Comparison of ENCODE assay signal across 19 mouse cellular contexts in genomic region chrX:20861453-20862104, GRCm38 (mm10). TPM values are rescaled to one million over a fixed set of nuclear protein-coding genes. Genes with fewer than 3 reads are reported as not detected.
A peak's percentile ranks its signal among the peaks of the same experiment; 100 is the strongest.
DNase-seq lines count a peak whose midpoint lies in the region; ATAC-seq and TF ChIP-seq lines count a peak whose summit lies in the region.
"Had no signal": no experiment of that assay in that cellular context is flagged by ENCODE, and none has a peak within 500 bp of the region (broad histone marks: within the 10 kb centered on the region; RNA-seq: fewer than 3 reads in every experiment).

No protein-coding gene starts in this region.

- no peak for TF ChIP-seq POLR2A in ES-Bruce4 (IDR thresholded peaks at IDR 0.05; ENCODE audit: insufficient read depth, low read length)

- H3K9ac ChIP-seq in heart, embryonic 11.5 days (ENCODE audit: low read depth, low read length), result no peak overlapping the region
- no peak overlapping the region for H3K9ac ChIP-seq in kidney, postnatal 0 days (ENCODE audit: low read depth, low read length)
- H3K9ac ChIP-seq in ES-Bruce4 (ENCODE audit: low read depth, poor library complexity, severe bottlenecking), result no peak overlapping the region
- no peak overlapping the region for H3K9ac ChIP-seq in embryonic facial prominence, embryonic 14.5 days (ENCODE audit: low read depth, low read length)
- H3K9ac ChIP-seq: forebrain, embryonic 13.5 days; limb, embryonic 13.5 days; stomach, embryonic 15.5 days had no signal

- no peaks in the 10 kb centered on the region for H3K27me3 ChIP-seq in heart, embryonic 11.5 days (ENCODE audit: control insufficient read depth, insufficient read depth, low read length)
- no peaks in the 10 kb centered on the region for H3K27me3 ChIP-seq in kidney, postnatal 0 days (ENCODE audit: insufficient read depth, low read length)
- no peaks in the 10 kb centered on the region for H3K27me3 ChIP-seq in ES-Bruce4 (ENCODE audit: control insufficient read depth, insufficient read depth, low read length, poor library complexity, severe bottlenecking)
- no peaks in the 10 kb centered on the region for H3K27me3 ChIP-seq in embryonic facial prominence, embryonic 14.5 days (replicated peaks; ENCODE audit: control insufficient read depth, insufficient read depth, low read length)
- H3K27me3 ChIP-seq: forebrain, embryonic 13.5 days; limb, embryonic 13.5 days; stomach, embryonic 15.5 days had no signal

- no peak for TF ChIP-seq EP300 in ES-Bruce4 (IDR thresholded peaks at IDR 0.05; ENCODE audit: insufficient read depth, low read depth, low read length)

- 38% methylated on average over 5 of the region's 5 CpGs for WGBS in heart, embryonic 11.5 days (ENCODE audit: insufficient replicate concordance)
- WGBS in kidney, postnatal 0 days, result 45% methylated on average over 5 of the region's 5 CpGs
- WGBS in embryonic facial prominence, embryonic 14.5 days, result 28% methylated on average over 5 of the region's 5 CpGs

- no peaks in the 10 kb centered on the region; the same call in 1 of the 2 replicates for H3K36me3 ChIP-seq in heart, embryonic 11.5 days (ENCODE audit: control insufficient read depth, insufficient read depth, low read length)
- no peaks in the 10 kb centered on the region for H3K36me3 ChIP-seq in kidney, postnatal 0 days (ENCODE audit: insufficient read depth, low read length)
- H3K36me3 ChIP-seq in ES-Bruce4 (ENCODE audit: control insufficient read depth, insufficient read depth, low read length, poor library complexity, severe bottlenecking), result peaks cover 6% of the 10 kb centered on the region; the same call in 1 of the 2 replicates
- peaks cover 11% of the 10 kb centered on the region for H3K36me3 ChIP-seq in embryonic facial prominence, embryonic 14.5 days (ENCODE audit: control insufficient read depth, insufficient read depth, low read length)
- H3K36me3 ChIP-seq: stomach, embryonic 15.5 days had no signal

- H3K4me3 ChIP-seq in heart, embryonic 11.5 days (ENCODE audit: low read depth, low read length), result no peak overlapping the region
- H3K4me3 ChIP-seq in kidney, postnatal 0 days (replicated peaks; ENCODE audit: low read depth, low read length), result no peak overlapping the region
- H3K4me3 ChIP-seq in ES-Bruce4 (ENCODE audit: low read depth, low read length), result no peak overlapping the region
- no peak overlapping the region for H3K4me3 ChIP-seq in embryonic facial prominence, embryonic 14.5 days (ENCODE audit: low read depth, low read length)
- H3K4me3 ChIP-seq: forebrain, embryonic 13.5 days; limb, embryonic 13.5 days; stomach, embryonic 15.5 days had no signal

- H3K4me1 ChIP-seq in heart, embryonic 11.5 days (ENCODE audit: control insufficient read depth, insufficient read depth, low read length), result peaks cover 7% of the 10 kb centered on the region
- no peaks in the 10 kb centered on the region for H3K4me1 ChIP-seq in kidney, postnatal 0 days (replicated peaks; ENCODE audit: insufficient read depth, low read length)
- H3K4me1 ChIP-seq in ES-Bruce4 (ENCODE audit: control insufficient read depth, insufficient read depth, low read length), result no peaks in the 10 kb centered on the region
- peaks cover 8% of the 10 kb centered on the region; the same call in 1 of the 2 replicates for H3K4me1 ChIP-seq in embryonic facial prominence, embryonic 14.5 days (ENCODE audit: control insufficient read depth, insufficient read depth, low read length)
- H3K4me1 ChIP-seq: forebrain, embryonic 13.5 days had no signal

- no peak for DNase-seq in heart, adult 9 months (ENCODE audit: low spot score in 2 of 2)
- no peak for DNase-seq in kidney, postnatal 0 days (ENCODE audit: low spot score)
- DNase-seq in kidney, postnatal 10 days, result no peak
- no peak for DNase-seq in embryonic facial prominence, embryonic 14.5 days (ENCODE audit: low spot score)
- no peak for DNase-seq in natural killer cell, adult 2 months (ENCODE audit: low spot score in 2 of 2)
- DNase-seq in cerebellum, adult 18-20 months, result no peak
- DNase-seq: adrenal gland, postnatal 25 days; cerebellum, adult 9-10 months; embryo, embryonic 11 days; kidney, postnatal 36 days; spleen, adult 18-20 months; thymus, postnatal 25 days had no signal

- no peak for TF ChIP-seq CTCF in kidney, postnatal 0 days (IDR thresholded peaks at IDR 0.05; ENCODE audit: low read depth)
- no peak for TF ChIP-seq CTCF in ES-Bruce4 (IDR thresholded peaks at IDR 0.05; ENCODE audit: low read depth, low read length)

- H3K27ac ChIP-seq in heart, embryonic 11.5 days (ENCODE audit: low read depth, low read length), result no peak overlapping the region
- no peak overlapping the region for H3K27ac ChIP-seq in kidney, postnatal 0 days
- H3K27ac ChIP-seq in ES-Bruce4 (ENCODE audit: insufficient read depth, low read length), result peak overlapping the region; percentile 82; the same call in 1 of the 2 replicates
- H3K27ac ChIP-seq in embryonic facial prominence, embryonic 14.5 days (replicated peaks; ENCODE audit: low read depth, low read length), result no peak overlapping the region
- H3K27ac ChIP-seq: forebrain, embryonic 13.5 days; limb, embryonic 13.5 days; stomach, embryonic 15.5 days had no signal

- no peak overlapping the region for H3K4me2 ChIP-seq in heart, embryonic 11.5 days
- H3K4me2 ChIP-seq in kidney, postnatal 0 days (ENCODE audit: low read length), result no peak overlapping the region
- no peak overlapping the region for H3K4me2 ChIP-seq in embryonic facial prominence, embryonic 14.5 days (ENCODE audit: low read depth, low read length)
- H3K4me2 ChIP-seq: forebrain, embryonic 13.5 days; limb, embryonic 13.5 days had no signal

- no peaks in the 10 kb centered on the region for H3K9me3 ChIP-seq in heart, embryonic 11.5 days (replicated peaks; ENCODE audit: control insufficient read depth, low read length)
- H3K9me3 ChIP-seq in kidney, postnatal 0 days (replicated peaks; ENCODE audit: low read length), result no peaks in the 10 kb centered on the region
- H3K9me3 ChIP-seq in ES-Bruce4 (replicated peaks; ENCODE audit: control insufficient read depth, insufficient read depth, low read length, poor library complexity, severe bottlenecking), result no peaks in the 10 kb centered on the region
- no peaks in the 10 kb centered on the region for H3K9me3 ChIP-seq in embryonic facial prominence, embryonic 14.5 days (ENCODE audit: control insufficient read depth, low read length)
- H3K9me3 ChIP-seq: forebrain, embryonic 13.5 days; limb, embryonic 13.5 days; stomach, embryonic 15.5 days had no signal

- peak; percentile 42; the same call in 1 of the 2 replicates for ATAC-seq in heart, embryonic 11.5 days (replicated peaks; ENCODE audit: insufficient number of reproducible peaks, low FRiP score, low TSS enrichment)
- ATAC-seq in kidney, postnatal 0 days (replicated peaks; ENCODE audit: low FRiP score, low read depth), result peak; percentile 51
- peak; percentile 30 for ATAC-seq in embryonic facial prominence, embryonic 14.5 days (ENCODE audit: low read depth)
- ATAC-seq: forebrain, embryonic 13.5 days; midbrain, embryonic 16.5 days had no signal

RNA-seq across cellular contexts. Expression of gene Timp1, which starts 8.4 kb away (rescaled TPM):
- polyA plus RNA-seq in heart, embryonic 11.5 days (2014; fragmentation: Nextera tagmentation; extraction: Ambion mirVana), result 33.6 and 34.7 TPM in 2 replicates
- 17.2 TPM in 2 replicates for polyA plus RNA-seq in kidney, postnatal 0 days (2015; fragmentation: Nextera tagmentation; extraction: Ambion mirVana)
- polyA plus RNA-seq in ES-Bruce4 (2011; ENCODE audit: insufficient read depth, insufficient read length, low read depth, missing spikeins), result 34.6 and 40.8 TPM in 2 replicates
- 60.4 and 62.8 TPM in 2 replicates for polyA plus RNA-seq in embryonic facial prominence, embryonic 14.5 days (2014; fragmentation: Nextera tagmentation; extraction: Ambion mirVana)

RNA-seq across cellular contexts. Expression of gene Syn1, which starts 59.2 kb away (rescaled TPM):
- polyA plus RNA-seq in heart, embryonic 11.5 days (2014; fragmentation: Nextera tagmentation; extraction: Ambion mirVana), result 0.52 and 0.56 TPM in 2 replicates
- 0.11 and 0.16 TPM in 2 replicates for polyA plus RNA-seq in kidney, postnatal 0 days (2015; fragmentation: Nextera tagmentation; extraction: Ambion mirVana)
- polyA plus RNA-seq in ES-Bruce4 (2011; ENCODE audit: insufficient read depth, insufficient read length, low read depth, missing spikeins), result 4.7 and 4.9 TPM in 2 replicates
- 4.5 and 5.2 TPM in 2 replicates for polyA plus RNA-seq in embryonic facial prominence, embryonic 14.5 days (2014; fragmentation: Nextera tagmentation; extraction: Ambion mirVana)
- polyA plus RNA-seq: heart, postnatal 0 days had no signal
